Mouse (Mus musculus): ENCODE measurements around the gene Clasp2. TPM values are rescaled to one million over a fixed set of nuclear protein-coding genes. Genes with fewer than 3 reads are reported as not detected.
A peak's percentile ranks its signal among the peaks of the same experiment; 100 is the strongest.
"Not testable (repeated sequence)": the region's sequence is repeated elsewhere in the genome, so short reads cannot be mapped to it uniquely, and the experiment has no call there.

Clasp2 gene
- polyA plus RNA-seq, 1 experiment from 2014 or later = 113 TPM

DNA sequence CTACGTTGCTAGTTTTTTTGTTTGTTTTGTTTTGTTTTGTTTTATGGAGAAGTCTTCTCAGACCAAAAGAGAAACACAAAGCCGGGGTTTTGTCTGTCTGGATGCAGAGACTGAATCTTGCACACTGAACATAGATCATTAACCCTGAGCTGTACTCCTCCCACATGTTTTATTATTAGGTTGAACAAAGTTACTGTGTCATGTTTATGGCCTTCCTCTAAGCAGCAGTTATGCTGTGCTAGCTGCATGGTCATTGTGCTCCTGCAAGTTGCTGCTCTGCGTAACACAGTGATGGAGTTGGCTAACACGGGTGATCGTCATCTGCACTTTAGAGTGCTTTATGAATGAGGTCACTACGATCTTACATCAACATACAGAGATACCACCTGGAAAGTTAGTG is 21.1 kb downstream of the Clasp2 start:
- H3K4me1 ChIP-seq (replicated peaks) = no peaks in the 10 kb centered on the region
- H3K9me3 ChIP-seq = 0 out of 2 replicates have a peak, but pooled peaks cover 2% of the 10 kb centered on the region
- no peak overlapping the region for H3K4me2 ChIP-seq
- no peaks in the 10 kb centered on the region for H3K27me3 ChIP-seq
- 95% methylated on average over 6 of the region's 6 CpGs for WGBS
- ATAC-seq (ENCODE audit: low FRiP score) = no peak
- no peak overlapping the region for H3K27ac ChIP-seq
- no peak overlapping the region for H3K9ac ChIP-seq
- H3K36me3 ChIP-seq = peaks cover 2% of the 10 kb centered on the region; the same call in 1 of the 2 replicates
- no peak overlapping the region for H3K4me3 ChIP-seq

GRCm38 (mm10) chr9:113763123-113763522 is 21.9 kb downstream of the Clasp2 start:
- 0 out of 2 replicates have a peak, but pooled peaks cover 2% of the 10 kb centered on the region for H3K9me3 ChIP-seq
- H3K36me3 ChIP-seq = no peaks in the 10 kb centered on the region
- H3K4me3 ChIP-seq = no peak overlapping the region
- ATAC-seq (ENCODE audit: low FRiP score) = no peak
- no peak overlapping the region for H3K27ac ChIP-seq
- no peak overlapping the region for H3K9ac ChIP-seq
- H3K4me1 ChIP-seq (replicated peaks) = no peaks in the 10 kb centered on the region
- H3K4me2 ChIP-seq = no peak overlapping the region
- WGBS = 87% methylated on average over 4 of the region's 4 CpGs
- H3K27me3 ChIP-seq = no peaks in the 10 kb centered on the region

DNA sequence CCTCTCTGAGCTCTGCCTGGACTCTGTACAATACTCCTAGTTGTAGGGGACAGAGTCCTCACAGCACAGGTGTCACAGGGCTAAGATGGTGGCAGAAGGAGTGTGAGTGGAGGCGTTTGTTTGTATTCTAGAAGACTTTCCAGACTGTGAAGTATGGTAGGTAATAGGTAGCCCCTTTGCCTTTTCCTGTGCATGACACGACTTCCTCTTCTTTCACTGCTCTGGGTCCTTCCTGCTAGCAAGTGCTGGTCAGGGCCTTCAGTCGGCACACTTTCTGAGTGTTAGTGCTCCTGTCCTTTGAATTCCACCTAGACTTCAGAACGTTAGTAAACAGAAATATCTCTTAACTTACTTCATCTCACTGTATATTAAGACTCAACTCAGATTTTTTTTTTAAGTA is 29.4 kb downstream of the Clasp2 start:
- Histone ChIP-seq H3K9ac (no peak overlapping the region), H3K9me3 (no peaks in the 10 kb centered on the region), H3K4me1 (replicated peaks) (no peaks in the 10 kb centered on the region), H3K27me3 (no peaks in the 10 kb centered on the region), H3K4me2 (no peak overlapping the region), H3K4me3 (no peak overlapping the region), H3K27ac (no peak overlapping the region), H3K36me3 (no peaks in the 10 kb centered on the region)
- WGBS = 93% methylated on average over 4 of the region's 4 CpGs
- ATAC-seq (ENCODE audit: low FRiP score) = no peak

GRCm38 (mm10) chr9:113780863-113781262 is 39.6 kb downstream of the Clasp2 start:
- Histone ChIP-seq H3K9me3 (no peaks in the 10 kb centered on the region), H3K36me3 (no peaks in the 10 kb centered on the region), H3K4me3 (no peak overlapping the region), H3K4me2 (no peak overlapping the region), H3K4me1 (replicated peaks) (no peaks in the 10 kb centered on the region; the same call in 1 of the 2 replicates), H3K9ac (no peak overlapping the region), H3K27me3 (no peaks in the 10 kb centered on the region), H3K27ac (no peak overlapping the region)
- ATAC-seq (ENCODE audit: low FRiP score) = no peak
- WGBS = 91% methylated on average over 3 of the region's 3 CpGs

DNA sequence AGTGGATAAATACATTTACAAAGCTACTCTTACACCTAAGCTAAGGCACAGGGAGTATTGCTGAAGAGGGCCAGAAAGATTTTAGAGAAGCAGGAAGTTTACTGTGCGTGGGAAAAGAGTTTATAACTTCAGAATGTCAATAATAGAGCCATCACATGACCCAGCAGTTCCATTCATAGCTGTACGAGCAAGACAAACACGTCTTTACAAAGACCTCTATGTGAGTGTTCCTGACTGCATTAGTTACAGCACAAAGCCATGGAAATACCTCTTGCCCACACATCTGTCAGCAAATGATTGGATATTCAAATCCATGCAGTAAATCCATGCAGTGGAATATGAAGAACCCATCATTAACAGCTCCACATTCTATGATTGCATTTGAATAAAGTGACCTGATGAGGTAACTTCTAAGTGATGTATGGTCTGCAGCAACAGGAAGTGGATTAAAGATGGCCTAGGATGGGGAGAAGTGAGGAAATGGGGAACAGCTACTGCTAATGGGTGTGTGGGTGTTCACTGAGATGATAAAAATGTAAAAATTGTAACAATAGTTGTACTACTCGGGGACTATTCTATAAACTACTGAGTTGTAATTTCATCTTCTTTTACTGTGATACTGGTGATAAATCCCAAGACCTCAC is 41.2 kb downstream of the Clasp2 start:
- Histone ChIP-seq H3K9me3 (no peaks in the 10 kb centered on the region), H3K27ac (no peak overlapping the region), H3K4me1 (replicated peaks) (no peaks in the 10 kb centered on the region; the same call in 1 of the 2 replicates), H3K4me3 (no peak overlapping the region), H3K36me3 (no peaks in the 10 kb centered on the region), H3K4me2 (no peak overlapping the region), H3K27me3 (no peaks in the 10 kb centered on the region), H3K9ac (no peak overlapping the region)
- ATAC-seq (ENCODE audit: low FRiP score) = no peak
- WGBS = 38% methylated on average over 4 of the region's 4 CpGs

DNA sequence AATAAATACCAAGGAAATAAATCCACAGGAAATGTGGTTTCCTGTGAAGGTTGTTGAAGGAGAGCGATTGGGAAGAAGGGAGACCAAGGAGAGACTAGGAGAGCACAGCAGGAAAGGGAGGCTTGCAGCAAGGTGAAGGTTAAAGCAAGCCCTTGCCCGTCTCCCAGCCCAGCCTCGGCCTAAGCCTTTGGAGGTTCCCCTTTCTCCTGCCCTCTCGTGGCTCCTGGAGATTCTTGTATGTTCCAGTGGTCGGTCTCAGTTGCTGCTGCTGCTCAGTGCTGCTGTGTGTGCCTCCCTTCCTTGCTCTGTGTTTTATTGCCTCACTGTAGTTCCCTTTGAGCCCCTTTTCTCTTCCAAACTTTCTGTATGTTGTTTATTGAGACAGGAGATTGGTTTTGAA is 42.4 kb downstream of the Clasp2 start:
- Histone ChIP-seq H3K27ac (no peak overlapping the region), H3K4me3 (no peak overlapping the region), H3K9me3 (no peaks in the 10 kb centered on the region), H3K36me3 (no peaks in the 10 kb centered on the region), H3K4me1 (replicated peaks) (no peaks in the 10 kb centered on the region; the same call in 1 of the 2 replicates), H3K27me3 (no peaks in the 10 kb centered on the region), H3K4me2 (no peak overlapping the region), H3K9ac (no peak overlapping the region)
- 71% methylated on average over 5 of the region's 5 CpGs for WGBS
- ATAC-seq (ENCODE audit: low FRiP score) = no peak

GRCm38 (mm10) chr9:113789283-113789682 is 48.0 kb downstream of the Clasp2 start:
- H3K27me3 ChIP-seq; H3K36me3 ChIP-seq; H3K9ac ChIP-seq; H3K9me3 ChIP-seq; H3K4me3 ChIP-seq; H3K4me2 ChIP-seq; ATAC-seq (ENCODE audit: low FRiP score); H3K27ac ChIP-seq: not testable (repeated sequence)
- 55% methylated on average over 6 of the region's 6 CpGs for WGBS
- H3K4me1 ChIP-seq (replicated peaks) = peaks cover 13% of the 10 kb centered on the region

GRCm38 (mm10) chr9:113792651-113793512 is 51.6 kb downstream of the Clasp2 start:
- peak; percentile 96 for ATAC-seq (ENCODE audit: low FRiP score)
- Histone ChIP-seq H3K27me3 (no peaks in the 10 kb centered on the region), H3K9ac (peak overlapping the region; percentile 83), H3K4me3 (peak overlapping the region; percentile 50), H3K9me3 (no peaks in the 10 kb centered on the region), H3K4me2 (peak overlapping the region; percentile 78), H3K4me1 (replicated peaks) (peaks cover 25% of the 10 kb centered on the region), H3K36me3 (no peaks in the 10 kb centered on the region), H3K27ac (peak overlapping the region; percentile 91)
- WGBS = 2% methylated on average over 17 of the region's 17 CpGs

GRCm38 (mm10) chr9:113793513-113793905 is 52.2 kb downstream of the Clasp2 start:
- no peaks in the 10 kb centered on the region for H3K36me3 ChIP-seq

GRCm38 (mm10) chr9:113793966-113794365 is 52.7 kb downstream of the Clasp2 start:
- ATAC-seq (ENCODE audit: low FRiP score) = no peak
- Histone ChIP-seq H3K9me3 (no peaks in the 10 kb centered on the region), H3K4me2 (peak overlapping the region; percentile 78), H3K4me1 (replicated peaks) (peaks cover 29% of the 10 kb centered on the region), H3K9ac (peak overlapping the region; percentile 83), H3K36me3 (no peaks in the 10 kb centered on the region), H3K27ac (no peak overlapping the region), H3K4me3 (peak overlapping the region; percentile 50), H3K27me3 (no peaks in the 10 kb centered on the region)
- WGBS = 78% methylated on average over 2 of the region's 2 CpGs

More at GRCm38 (mm10) chr9:113793513-113793905, 52.2 kb downstream of the Clasp2 start:
- Histone ChIP-seq H3K27me3 (no peaks in the 10 kb centered on the region), H3K9me3 (no peaks in the 10 kb centered on the region), H3K4me3 (peak overlapping the region; percentile 50), H3K27ac (peak overlapping the region; percentile 91), H3K4me1 (replicated peaks) (peaks cover 29% of the 10 kb centered on the region), H3K9ac (peak overlapping the region; percentile 83), H3K4me2 (peak overlapping the region; percentile 78)
- WGBS = 24% methylated on average over 3 of the region's 3 CpGs
- no peak for ATAC-seq (ENCODE audit: low FRiP score)

DNA sequence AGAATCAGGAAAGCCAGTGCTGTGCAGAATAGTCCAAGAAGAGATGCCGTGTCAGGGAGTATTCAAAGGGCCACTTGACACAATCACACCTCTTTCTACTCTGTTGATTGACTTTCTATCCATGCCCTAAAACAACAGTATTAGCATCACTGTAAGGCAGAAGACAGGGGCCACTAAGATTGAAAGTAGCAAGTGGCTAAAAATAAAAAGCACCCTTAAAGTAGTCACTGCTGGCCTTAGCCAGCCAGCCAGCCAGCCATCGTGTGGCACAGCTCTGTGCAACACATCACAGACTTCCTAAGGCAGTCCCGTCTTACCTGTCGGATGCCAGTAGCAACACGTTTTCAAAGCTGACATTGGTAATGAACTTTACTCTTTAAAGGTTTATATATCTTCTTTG is 55.9 kb downstream of the Clasp2 start:
- H3K9me3 ChIP-seq = no peaks in the 10 kb centered on the region
- no peak overlapping the region for H3K4me2 ChIP-seq
- H3K27me3 ChIP-seq = no peaks in the 10 kb centered on the region
- no peaks in the 10 kb centered on the region for H3K36me3 ChIP-seq
- WGBS = 85% methylated on average over 5 of the region's 5 CpGs
- H3K27ac ChIP-seq = no peak overlapping the region
- peaks cover 21% of the 10 kb centered on the region for H3K4me1 ChIP-seq (replicated peaks)
- H3K9ac ChIP-seq = no peak overlapping the region
- ATAC-seq (ENCODE audit: low FRiP score) = no peak
- H3K4me3 ChIP-seq = no peak overlapping the region

DNA sequence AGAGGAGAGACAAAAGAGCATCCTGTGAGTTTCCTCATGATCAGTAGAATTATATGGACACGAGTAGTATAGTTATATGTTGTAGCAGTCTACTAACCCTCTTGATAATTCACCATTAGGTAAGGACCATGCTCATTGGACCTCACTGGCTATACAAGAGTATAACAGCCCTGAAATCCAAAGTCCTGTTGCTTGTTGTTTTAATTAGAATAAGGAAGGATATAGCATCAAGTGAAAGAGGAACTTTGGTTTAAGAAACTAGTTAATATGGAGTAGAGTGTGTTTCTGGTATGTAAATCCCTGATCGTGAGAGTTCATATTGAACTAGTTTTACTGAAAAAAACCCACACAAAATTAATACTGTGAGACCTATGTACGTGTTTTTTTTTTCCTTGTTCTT is 59.4 kb downstream of the Clasp2 start:
- Histone ChIP-seq H3K4me2 (no peak overlapping the region), H3K27me3 (no peaks in the 10 kb centered on the region), H3K36me3 (no peaks in the 10 kb centered on the region), H3K9me3 (no peaks in the 10 kb centered on the region), H3K4me1 (replicated peaks) (peaks cover 14% of the 10 kb centered on the region), H3K4me3 (no peak overlapping the region), H3K9ac (no peak overlapping the region), H3K27ac (no peak overlapping the region)
- 92% methylated on average over 3 of the region's 3 CpGs for WGBS
- no peak for ATAC-seq (ENCODE audit: low FRiP score)
